Mouse (Mus musculus): ENCODE results near the gene Kcne3.
A peak's percentile ranks its signal among the peaks of the same experiment; 100 is the strongest.

Kcne3 gene

GRCm38 (mm10) chr7:100176269-100176668 lies at the start of gene Kcne3:
Kcne3 (plus strand) TSS chr7:100176502.
- no peak for DNase-seq (ENCODE audit: low spot score in 2 of 2)

- no peak for DNase-seq (ENCODE audit: low spot score in 2 of 2)
Measured at GRCm38 (mm10) chr7:100126514-100126913, 49.8 kb upstream of the Kcne3 start.

DNA sequence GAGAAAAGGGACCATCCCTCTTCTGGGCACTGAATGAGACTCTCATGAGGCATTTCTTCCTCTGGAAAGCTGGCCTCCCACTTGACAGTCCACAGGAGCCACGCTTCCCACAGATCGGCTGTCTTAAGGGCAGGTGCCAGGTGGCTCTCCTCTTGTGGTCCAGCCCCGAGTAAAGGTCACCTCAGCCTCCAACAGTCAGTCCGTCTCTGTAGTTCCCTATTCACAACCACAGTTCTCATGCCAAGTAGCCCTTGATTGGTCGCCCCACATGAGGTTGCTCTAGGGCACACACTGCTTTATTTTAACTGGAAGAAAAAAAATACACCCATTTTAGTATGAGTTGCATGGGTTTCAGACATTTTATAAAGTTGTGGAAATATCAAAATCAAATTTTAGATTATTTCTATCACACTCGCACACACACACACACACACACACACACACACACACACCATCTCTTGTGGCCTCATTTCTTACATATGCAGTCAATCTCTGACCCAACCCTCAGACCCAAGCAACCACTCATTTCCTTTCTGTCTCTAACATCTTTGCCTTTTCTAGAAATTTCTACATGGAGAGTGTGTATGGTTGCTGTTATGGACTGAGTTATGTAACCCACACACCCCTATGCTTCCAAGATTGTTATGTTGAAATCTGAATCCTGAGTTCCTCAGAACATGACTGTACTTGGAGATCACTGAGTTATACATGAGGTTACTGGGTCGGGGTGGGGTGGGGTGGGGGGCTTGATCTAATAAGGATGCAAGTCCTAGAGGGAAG lies 47.9 kb upstream of the Kcne3 start:
- DNase-seq (ENCODE audit: low spot score in 2 of 2): no peak

- no peak for DNase-seq (ENCODE audit: low spot score in 2 of 2)
Measured at GRCm38 (mm10) chr7:100130592-100130991, 45.7 kb upstream of the Kcne3 start.

DNA sequence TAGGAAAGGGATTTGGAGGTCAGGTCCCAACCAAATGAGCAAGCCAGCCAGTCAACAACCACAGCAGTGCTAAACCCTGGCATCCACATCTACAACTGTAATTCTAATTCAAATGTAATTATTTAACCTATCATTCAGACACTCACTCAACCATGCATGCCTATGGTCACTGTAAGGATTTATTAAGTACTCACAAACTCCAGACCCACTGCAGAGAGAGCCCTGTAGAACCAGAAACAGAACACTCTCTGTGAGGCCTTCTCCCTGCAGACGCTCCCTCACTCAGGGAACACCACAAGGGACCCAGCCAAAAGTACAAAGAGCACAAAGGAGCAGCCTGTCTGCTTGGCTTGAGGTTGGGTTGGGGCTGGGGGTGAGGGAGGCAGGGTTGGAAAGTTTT lies 43.9 kb upstream of the Kcne3 start:
- no peak for DNase-seq (ENCODE audit: low spot score in 2 of 2)

GRCm38 (mm10) chr7:100137038-100137437 lies 39.3 kb upstream of the Kcne3 start:
- no peak for DNase-seq (ENCODE audit: low spot score in 2 of 2)

DNA sequence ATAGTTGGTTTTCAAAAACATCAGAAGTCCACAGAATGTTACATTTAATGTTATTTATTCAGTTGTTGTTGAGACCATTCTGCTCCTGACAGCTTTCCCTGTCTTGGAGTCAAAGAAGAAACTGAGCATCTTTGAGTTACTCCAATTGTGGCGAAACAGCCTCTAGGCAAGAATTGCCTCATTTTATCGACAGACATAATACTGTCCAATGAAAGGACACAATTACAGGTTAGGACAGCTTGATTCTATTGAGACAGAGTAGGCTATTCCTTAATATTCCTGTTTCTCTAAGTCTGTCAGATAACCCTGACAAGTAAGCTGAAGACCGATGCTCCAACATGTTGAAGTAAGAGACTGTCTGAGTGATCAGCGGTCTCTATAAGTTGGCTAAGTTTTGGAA lies 38.2 kb upstream of the Kcne3 start:
- no peak for DNase-seq (ENCODE audit: low spot score in 2 of 2)

- no peak for DNase-seq (ENCODE audit: low spot score in 2 of 2)
Measured at GRCm38 (mm10) chr7:100140591-100140990, 35.7 kb upstream of the Kcne3 start.

DNA sequence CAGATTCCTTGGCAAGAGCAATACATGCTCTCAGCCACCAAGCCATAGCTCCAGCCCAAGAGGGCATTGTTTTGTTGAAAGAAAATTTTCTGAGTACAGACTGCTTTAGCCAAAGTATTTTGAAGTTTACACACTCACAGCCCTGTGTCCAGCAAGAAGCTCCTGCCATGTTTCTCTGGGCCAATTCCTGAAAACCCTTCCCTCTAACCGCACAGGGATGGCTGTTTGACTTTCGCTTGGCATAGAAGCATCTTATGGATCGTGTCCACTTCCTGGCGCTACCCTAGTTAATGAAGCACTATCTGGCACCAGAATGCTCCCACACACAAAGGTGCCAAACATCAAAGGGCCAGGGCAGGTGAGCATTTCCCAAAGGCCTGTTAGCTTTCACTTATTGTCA lies 27.7 kb upstream of the Kcne3 start:
- no peak for DNase-seq (ENCODE audit: low spot score in 2 of 2)

DNA sequence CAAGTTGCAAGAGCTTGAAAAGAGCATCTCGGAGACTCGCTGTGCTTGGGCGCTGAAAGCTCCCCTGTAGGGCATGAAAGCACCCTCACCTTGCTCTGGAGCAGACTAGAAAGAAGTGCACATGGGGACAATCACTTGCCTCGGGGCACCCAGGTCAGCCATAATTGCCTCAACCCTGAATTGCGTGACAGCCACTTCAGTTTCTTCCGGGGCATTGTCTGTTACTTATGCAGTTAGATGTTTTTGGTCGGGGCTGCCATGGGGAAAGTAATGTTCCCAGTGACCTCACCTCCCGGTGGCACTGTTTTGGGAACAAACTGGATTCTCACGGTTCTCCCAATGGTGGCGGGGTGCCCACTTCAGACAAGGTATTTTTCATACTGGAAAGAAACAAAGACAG lies 26.2 kb upstream of the Kcne3 start:
- no peak for DNase-seq (ENCODE audit: low spot score in 2 of 2)

DNA sequence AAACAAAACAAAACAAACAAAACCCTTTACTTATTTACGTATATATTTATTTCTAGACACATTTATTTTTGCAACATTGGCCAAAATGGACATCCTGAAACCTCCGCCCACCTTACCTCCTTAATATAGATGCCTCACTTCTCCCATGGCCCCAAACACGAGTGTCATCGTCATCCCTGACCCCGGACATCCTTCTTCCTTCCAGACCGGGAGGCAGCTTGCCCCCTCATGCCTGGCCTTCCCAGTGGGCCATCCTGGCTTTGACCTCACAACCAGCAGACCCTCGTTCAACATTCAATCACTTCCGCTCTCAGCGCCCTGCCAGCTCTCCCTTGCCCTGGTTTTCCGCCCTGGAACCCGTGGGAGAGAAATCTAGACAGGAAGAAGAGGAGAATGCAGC lies 25.7 kb upstream of the Kcne3 start:
- no peak for DNase-seq (ENCODE audit: low spot score in 2 of 2)

GRCm38 (mm10) chr7:100157669-100158068 lies 18.6 kb upstream of the Kcne3 start:
- DNase-seq (ENCODE audit: low spot score in 2 of 2): no peak

DNA sequence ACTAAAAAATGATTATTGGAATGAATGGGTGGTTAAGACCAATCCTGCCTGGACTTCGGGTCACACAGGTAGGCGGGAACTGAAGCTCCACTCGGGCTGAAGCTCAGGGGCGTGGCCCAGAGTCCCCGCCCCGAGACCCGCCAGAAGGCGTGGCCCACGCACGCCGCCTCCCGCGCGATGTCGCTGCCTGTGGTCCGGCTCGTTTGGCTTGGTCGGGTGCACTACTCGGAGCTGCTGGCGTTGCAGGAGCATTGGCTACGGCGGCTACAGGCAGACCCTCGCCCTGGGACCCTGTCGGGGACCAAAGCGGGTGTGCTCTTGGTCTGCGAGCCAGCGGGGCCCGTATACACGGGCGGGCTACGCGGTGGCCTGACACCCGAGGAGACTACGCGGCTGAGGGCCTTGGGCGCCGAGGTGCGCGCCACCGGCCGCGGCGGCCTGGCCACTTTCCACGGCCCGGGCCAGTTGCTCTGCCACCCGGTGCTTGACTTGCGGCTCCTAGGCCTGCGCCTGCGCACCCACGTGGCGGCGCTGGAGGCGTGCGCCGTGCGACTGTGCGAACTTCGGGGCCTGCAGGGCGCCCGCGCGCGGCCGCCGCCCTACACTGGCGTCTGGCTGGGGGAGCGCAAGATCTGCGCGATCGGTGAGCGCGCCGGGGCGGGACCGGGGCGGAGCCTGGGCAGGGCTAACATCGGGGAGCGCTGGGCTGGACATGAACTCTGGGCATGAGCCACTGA lies 17.0 kb upstream of the Kcne3 start, which contains the start of gene Lipt2:
Lipt2 (plus strand) TSS at position 173 of the 737 bp plus-strand sequence.
- DNase-seq (ENCODE audit: low spot score in 2 of 2): peak; percentile 89 to 92

DNA sequence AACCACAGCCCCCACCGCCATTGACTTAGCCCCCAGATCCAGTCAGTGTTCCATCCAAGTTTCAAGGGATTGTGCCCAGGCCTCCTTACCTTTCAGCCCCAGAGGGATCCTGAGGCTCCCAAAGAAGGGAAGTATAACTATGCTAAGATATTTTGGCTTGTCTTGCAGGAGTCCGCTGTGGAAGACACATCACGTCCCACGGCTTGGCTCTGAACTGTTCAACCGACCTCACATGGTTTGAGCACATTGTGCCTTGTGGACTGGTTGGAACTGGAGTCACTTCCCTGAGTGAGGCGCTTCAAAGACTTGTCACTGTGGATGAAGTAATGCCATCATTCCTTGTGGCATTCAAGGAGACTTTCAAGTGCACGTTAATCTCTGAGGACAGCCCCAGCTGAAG lies 16.3 kb upstream of the Kcne3 start:
- DNase-seq (ENCODE audit: low spot score in 2 of 2): no peak

DNA sequence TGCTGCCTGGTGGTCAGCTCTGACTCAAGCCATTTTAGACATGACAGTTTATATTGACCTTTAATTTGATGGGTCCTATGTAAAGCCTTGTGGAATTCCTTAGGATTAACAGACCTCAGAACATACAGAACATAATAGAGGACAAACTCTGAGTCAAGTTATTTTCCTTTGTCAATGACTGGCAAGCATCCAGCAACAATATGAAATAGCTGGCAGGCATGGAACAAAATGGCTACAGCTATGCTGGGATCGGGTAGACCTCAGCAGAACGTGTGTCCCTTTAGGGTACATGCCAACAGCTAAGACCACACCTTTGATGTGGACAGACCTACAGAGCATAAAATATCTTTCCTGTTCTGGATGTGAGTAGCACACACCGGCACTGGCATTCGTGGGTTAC lies 12.8 kb upstream of the Kcne3 start:
- DNase-seq (ENCODE audit: low spot score in 2 of 2): no peak

GRCm38 (mm10) chr7:100168654-100169053 lies 7.6 kb upstream of the Kcne3 start:
- no peak for DNase-seq (ENCODE audit: low spot score in 2 of 2)

DNA sequence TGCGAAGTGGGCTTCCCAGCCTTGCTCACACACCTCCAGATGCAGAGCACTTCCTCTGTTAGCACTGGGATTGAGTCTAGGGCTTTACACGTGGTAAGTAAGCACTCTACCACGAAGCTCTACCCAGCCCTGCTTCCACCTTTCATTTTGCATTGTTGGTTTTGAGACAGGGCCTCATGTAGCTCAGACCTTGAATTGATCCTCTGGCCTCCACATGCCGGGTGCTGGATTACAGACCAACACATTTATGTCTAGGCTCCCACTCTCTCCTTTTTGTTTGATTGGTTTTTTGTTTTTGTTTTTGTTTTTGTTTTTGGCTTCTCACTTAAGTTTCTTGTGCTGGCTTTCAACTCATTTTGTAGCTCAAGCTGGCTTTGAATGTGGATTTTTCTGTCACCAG lies 5.5 kb upstream of the Kcne3 start:
- DNase-seq (ENCODE audit: low spot score in 2 of 2): no peak

GRCm38 (mm10) chr7:100178016-100178890 lies 2.0 kb downstream of the Kcne3 start:
- DNase-seq (ENCODE audit: low spot score in 2 of 2): peak; percentile 62 to 64

- DNase-seq (ENCODE audit: low spot score in 2 of 2): no peak
Measured at GRCm38 (mm10) chr7:100178891-100179233, 2.6 kb downstream of the Kcne3 start.

DNA sequence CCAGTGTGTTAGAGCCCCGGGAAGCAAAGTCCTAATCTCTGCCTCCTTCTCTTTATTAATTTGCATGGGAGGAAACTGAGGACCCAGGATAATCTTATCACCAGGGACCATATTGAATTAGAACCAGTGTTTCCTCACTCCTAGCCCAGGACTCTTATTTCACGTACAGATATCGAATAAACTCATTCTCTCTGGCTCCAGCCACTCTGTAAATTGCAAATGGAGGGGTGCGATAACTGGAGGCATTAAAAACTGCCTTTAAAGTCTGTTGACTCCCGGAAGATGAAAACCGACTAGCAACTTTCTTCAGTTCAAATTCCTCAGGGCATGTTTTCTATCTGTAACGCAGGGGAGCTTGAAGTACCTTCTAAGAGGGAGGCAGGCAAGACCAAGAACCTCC lies 3.1 kb downstream of the Kcne3 start:
- no peak for DNase-seq (ENCODE audit: low spot score in 2 of 2)

DNA sequence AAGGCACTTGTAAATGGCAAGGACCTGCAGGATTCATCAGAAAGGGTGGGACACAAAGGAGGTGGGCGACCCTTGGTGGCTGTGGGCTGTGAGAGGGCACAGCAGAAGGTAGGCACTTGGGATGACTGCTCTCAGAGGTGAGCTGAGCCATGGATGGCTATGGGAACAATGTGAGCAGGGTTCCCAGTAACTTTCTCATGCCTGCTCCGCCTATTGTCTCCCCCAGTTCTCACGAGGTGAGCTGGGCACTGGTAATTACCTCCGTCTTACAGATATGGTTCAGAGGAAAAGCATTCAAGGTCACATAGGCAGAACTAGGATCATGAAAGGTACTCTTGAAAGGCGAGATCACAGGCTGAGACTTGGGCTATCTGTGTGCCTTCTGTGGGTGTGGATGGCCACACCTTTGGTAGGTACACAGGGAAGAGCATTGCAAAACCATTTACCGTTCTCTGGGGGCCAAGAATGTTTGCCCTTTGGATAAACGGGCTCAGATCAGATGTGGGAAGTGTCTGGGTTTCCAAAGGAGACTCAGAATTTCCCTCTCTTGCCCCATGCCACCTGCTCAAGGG lies 3.6 kb downstream of the Kcne3 start:
- DNase-seq (ENCODE audit: low spot score in 2 of 2): no peak

DNA sequence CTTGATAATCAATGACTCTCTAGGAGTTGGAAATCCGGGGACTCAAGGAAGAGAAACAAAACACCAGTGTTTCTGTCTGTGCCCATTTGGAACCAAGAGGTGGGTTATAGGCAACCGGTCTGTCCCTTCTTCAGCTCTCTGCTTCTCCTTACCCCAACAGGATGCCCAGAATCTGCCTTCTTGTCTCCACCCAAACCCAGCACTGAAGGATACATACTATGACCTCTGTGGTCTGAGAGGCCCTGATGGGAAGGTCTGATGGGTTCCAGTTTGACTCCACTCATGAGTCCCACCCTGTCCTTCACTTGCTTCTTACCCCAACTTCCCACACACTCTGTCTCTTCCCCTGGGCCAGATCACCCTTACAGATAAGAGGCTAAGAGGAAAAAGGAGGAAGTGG lies 4.9 kb downstream of the Kcne3 start:
- DNase-seq (ENCODE audit: low spot score in 2 of 2): no peak
